Mouse (Mus musculus) C2C12 (cell line): ENCODE results near the gene Sgcd. TPM values are rescaled to one million over a fixed set of nuclear protein-coding genes. Genes with fewer than 3 reads are reported as not detected.

Experiments used
- H3K27me3 ChIP-seq: one replicate; pipeline ENCODE4 v1.6.1; 2011; ENCODE audit not compliant: control insufficient read depth, insufficient read depth, insufficient read length
- H3K36me3 ChIP-seq: one replicate; pipeline ENCODE4 v1.6.1; 2011; ENCODE audit not compliant: control insufficient read depth, insufficient read depth
- H3K4me3 ChIP-seq: one replicate; pipeline ENCODE4 v1.5.1; 2011; ENCODE audit warnings: mild to moderate bottlenecking, control low read depth; ENCODE audit not compliant: poor library complexity, insufficient read depth, severe bottlenecking
- H3K79me2 ChIP-seq: one replicate; pipeline ENCODE4 v1.6.1; 2011; ENCODE audit not compliant: control insufficient read depth, insufficient read depth
- H3K79me3 ChIP-seq: one replicate; pipeline ENCODE4 v1.6.1; 2011; ENCODE audit warnings: low read depth, control low read depth
- H3ac ChIP-seq: one replicate; pipeline ENCODE3; 2011; ENCODE audit warnings: low read depth; ENCODE audit not compliant: control insufficient read depth, insufficient read length
- CEBPB ChIP-seq: IDR thresholded peaks from one replicate; pipeline ENCODE4 v1.6.1; 2011; ENCODE audit warnings: low read depth, mild to moderate bottlenecking, control low read depth, moderate library complexity
- CTCF ChIP-seq: IDR thresholded peaks from one replicate; pipeline ENCODE4 v1.5.1; 2011; ENCODE audit not compliant: control insufficient read depth, insufficient read depth, insufficient read length
- FOSL1 ChIP-seq: IDR thresholded peaks from one replicate; pipeline ENCODE4 v1.8.0; 2011; ENCODE audit warnings: mild to moderate bottlenecking, low read length; ENCODE audit not compliant: poor library complexity, insufficient read depth, severe bottlenecking
- MAX ChIP-seq: IDR thresholded peaks from one replicate; pipeline ENCODE4 v1.6.1; 2011; ENCODE audit warnings: mild to moderate bottlenecking, control low read depth
- MYOD1 ChIP-seq: IDR thresholded peaks from one replicate; pipeline ENCODE4 v1.6.1; 2011; ENCODE audit warnings: low read depth; ENCODE audit not compliant: control insufficient read depth, insufficient read length
- MYOG ChIP-seq: IDR thresholded peaks from one replicate; pipeline ENCODE4 v1.6.1; 2011; ENCODE audit not compliant: control insufficient read depth, insufficient read length; ENCODE audit errors: extremely low read depth
- USF1 ChIP-seq: IDR thresholded peaks from one replicate; pipeline ENCODE4 v1.6.1; 2011; ENCODE audit warnings: low read depth, mild to moderate bottlenecking, control low read depth, moderate library complexity
- polyA plus RNA-seq: library from polyadenylated mRNA; unstranded; fragments of >200 nt; fragmentation: generic; extraction: Trizol; gene quantifications from one replicate; pipeline ENCODE4 v1.2.1, GENCODE M21; 2012; ENCODE audit warnings: missing spikeins

Sgcd gene
- polyA plus RNA-seq, 1 experiment, result 3.5 TPM

GRCm38 (mm10) chr11:47351585-47351984 lies 637.2 kb downstream of the Sgcd start:
- no peak for TF ChIP-seq CTCF
- TF ChIP-seq CEBPB, result no peak
- TF ChIP-seq MYOG, result no peak
- no peak for TF ChIP-seq MAX
- TF ChIP-seq MYOD1, result no peak
- TF ChIP-seq FOSL1, result no peak
- no peak for TF ChIP-seq USF1
- no peaks in the 10 kb centered on the region for H3K27me3 ChIP-seq
- H3K79me3 ChIP-seq, result no peaks in the 10 kb centered on the region
- H3ac ChIP-seq, result no peak overlapping the region
- H3K79me2 ChIP-seq, result no peaks in the 10 kb centered on the region
- no peaks in the 10 kb centered on the region for H3K36me3 ChIP-seq
- H3K4me3 ChIP-seq, result no peak overlapping the region

DNA sequence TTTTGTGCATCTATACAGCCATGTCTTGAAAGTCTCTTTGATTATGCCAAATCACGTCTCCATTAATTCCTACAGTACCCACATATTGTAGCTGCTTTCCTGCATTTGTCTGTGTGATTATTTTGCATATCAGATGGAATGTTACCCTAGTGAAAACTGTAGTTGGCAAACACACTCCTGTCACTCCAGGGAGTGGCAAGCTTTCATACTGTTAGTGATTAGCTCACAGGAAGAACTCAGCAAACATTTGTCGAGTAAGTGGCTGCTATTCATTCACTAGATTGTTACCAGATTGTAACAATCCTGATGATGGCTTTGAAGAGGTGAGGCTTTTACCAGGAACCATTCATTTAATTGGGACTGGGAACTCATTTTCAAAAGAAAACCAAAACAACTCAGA lies 645.3 kb downstream of the Sgcd start:
- Histone ChIP-seq H3K36me3 (no peaks in the 10 kb centered on the region), H3K79me2 (no peaks in the 10 kb centered on the region), H3ac (no peak overlapping the region), H3K4me3 (no peak overlapping the region), H3K79me3 (no peaks in the 10 kb centered on the region), H3K27me3 (no peaks in the 10 kb centered on the region)
- TF ChIP-seq MAX (no peak), FOSL1 (no peak), CEBPB (no peak), MYOG (no peak), MYOD1 (no peak), USF1 (no peak), CTCF (no peak)

GRCm38 (mm10) chr11:47333702-47334101 lies 655.1 kb downstream of the Sgcd start:
- H3K36me3 ChIP-seq, result no peaks in the 10 kb centered on the region
- no peak overlapping the region for H3ac ChIP-seq
- H3K4me3 ChIP-seq, result no peak overlapping the region
- H3K27me3 ChIP-seq, result no peaks in the 10 kb centered on the region
- TF ChIP-seq CEBPB, result no peak
- no peak for TF ChIP-seq MAX
- no peak for TF ChIP-seq CTCF
- no peak for TF ChIP-seq FOSL1
- no peak for TF ChIP-seq USF1
- H3K79me2 ChIP-seq, result no peaks in the 10 kb centered on the region
- H3K79me3 ChIP-seq, result no peaks in the 10 kb centered on the region

DNA sequence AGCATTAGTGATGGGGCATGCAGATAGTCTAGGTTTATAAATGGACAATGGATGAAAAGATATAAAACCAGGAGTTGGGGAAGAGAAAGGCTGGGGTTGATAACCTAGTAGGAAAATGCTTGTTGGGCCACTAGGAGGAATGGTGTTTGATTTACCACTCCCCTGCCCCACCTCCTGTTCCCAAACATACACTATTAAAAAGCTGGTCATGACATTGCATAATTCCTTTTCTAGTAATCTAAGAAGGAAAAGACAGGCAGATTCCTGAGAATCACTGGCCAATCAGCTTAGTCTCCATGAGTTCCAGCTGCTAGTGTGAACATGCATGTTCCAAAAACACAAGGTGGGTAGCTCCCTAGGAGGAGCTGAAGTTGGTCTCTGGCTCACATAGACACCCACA lies 683.2 kb downstream of the Sgcd start:
- H3ac ChIP-seq, result no peak overlapping the region
- TF ChIP-seq CEBPB (peak; percentile 30), MAX (no peak)
- no peaks in the 10 kb centered on the region for H3K36me3 ChIP-seq

GRCm38 (mm10) chr11:47304702-47305450 lies 683.9 kb downstream of the Sgcd start:
- H3ac ChIP-seq, result no peak overlapping the region
- H3K79me3 ChIP-seq, result no peaks in the 10 kb centered on the region
- H3K27me3 ChIP-seq, result no peaks in the 10 kb centered on the region
- H3K79me2 ChIP-seq, result no peaks in the 10 kb centered on the region
- no peak for TF ChIP-seq CTCF
- H3K36me3 ChIP-seq, result no peaks in the 10 kb centered on the region
- no peak overlapping the region for H3K4me3 ChIP-seq

More for the DNA sequence above, 683.2 kb downstream of the Sgcd start:
- no peaks in the 10 kb centered on the region for H3K79me3 ChIP-seq
- no peak overlapping the region for H3K4me3 ChIP-seq
- no peaks in the 10 kb centered on the region for H3K27me3 ChIP-seq
- H3K79me2 ChIP-seq, result no peaks in the 10 kb centered on the region

DNA sequence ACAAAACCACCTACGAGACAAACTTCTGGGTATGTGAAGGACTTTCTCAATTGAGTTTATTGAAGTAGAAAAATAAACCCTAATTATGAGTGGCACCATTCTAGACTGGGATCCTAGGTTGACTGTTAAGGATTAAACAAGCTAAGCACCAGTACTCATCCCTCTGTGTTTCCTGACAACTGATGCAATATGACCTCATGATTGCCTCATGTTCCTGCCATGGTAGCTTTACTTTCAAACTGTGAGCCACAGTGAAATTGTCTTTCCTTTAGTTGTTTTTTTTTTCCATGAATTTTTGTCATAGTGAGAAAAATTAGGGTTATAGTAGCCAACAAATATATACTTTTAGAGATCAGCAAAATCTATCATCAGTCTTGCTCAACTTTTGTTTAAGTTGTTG lies 689.0 kb downstream of the Sgcd start:
- Histone ChIP-seq H3K4me3 (no peak overlapping the region), H3K27me3 (no peaks in the 10 kb centered on the region), H3K36me3 (no peaks in the 10 kb centered on the region), H3K79me3 (no peaks in the 10 kb centered on the region), H3K79me2 (no peaks in the 10 kb centered on the region), H3ac (no peak overlapping the region)
- TF ChIP-seq USF1 (no peak), CEBPB (peak; percentile 47)
